ENCODE assay signal across 8 mouse cellular contexts in the genomic region with DNA sequence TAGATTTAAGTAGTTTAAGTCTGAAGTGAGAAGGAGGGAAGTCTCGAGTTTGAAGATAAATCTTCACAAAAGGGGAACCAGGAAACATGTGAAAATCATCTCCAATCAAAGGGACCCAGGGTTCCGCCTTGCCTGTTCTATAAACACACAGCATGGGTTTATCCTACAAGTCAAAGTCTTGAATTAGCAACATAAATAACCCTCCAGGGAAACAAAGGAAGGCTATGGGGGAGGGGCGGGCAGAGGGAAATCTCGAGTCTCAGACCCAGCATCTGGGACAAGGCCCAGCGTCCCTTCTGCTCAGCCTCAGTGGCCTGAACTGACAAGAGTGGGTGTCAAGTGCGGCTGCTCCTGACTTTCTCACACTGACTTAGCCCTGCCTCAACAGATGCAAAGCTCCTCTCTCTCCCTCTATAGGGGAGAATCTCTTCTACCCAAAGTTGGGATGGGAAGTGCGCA.
A peak's percentile ranks its signal among the peaks of the same experiment; 100 is the strongest.
DNase-seq lines count a peak whose midpoint lies in the region; ATAC-seq lines count a peak whose summit lies in the region.

No protein-coding gene starts in this region.

- no peak overlapping the region for H3K27ac ChIP-seq in heart, embryonic 16.5 days (ENCODE audit: low read length)
- H3K27ac ChIP-seq in hindbrain, embryonic 11.5 days (ENCODE audit: low read depth, low read length), result no peak overlapping the region

- H3K9ac ChIP-seq in heart, embryonic 16.5 days (ENCODE audit: low read length), result no peak overlapping the region
- no peak overlapping the region for H3K9ac ChIP-seq in hindbrain, embryonic 11.5 days (ENCODE audit: low read depth, low read length)

- no peak for ATAC-seq in heart, embryonic 16.5 days (replicated peaks; ENCODE audit: extremely low read depth, insufficient read depth, low FRiP score)
- ATAC-seq in hindbrain, embryonic 11.5 days (ENCODE audit: low FRiP score), result peak; percentile 70

- no peaks in the 10 kb centered on the region; the same call in 1 of the 2 replicates for H3K4me1 ChIP-seq in heart, embryonic 16.5 days (ENCODE audit: control insufficient read depth, insufficient read depth, low read length)
- H3K4me1 ChIP-seq in hindbrain, embryonic 11.5 days (replicated peaks; ENCODE audit: control insufficient read depth, insufficient read depth, low read length), result no peaks in the 10 kb centered on the region

- no peak overlapping the region for H3K4me3 ChIP-seq in heart, embryonic 16.5 days (ENCODE audit: low read length)
- H3K4me3 ChIP-seq in hindbrain, embryonic 11.5 days (ENCODE audit: low read depth, low read length), result no peak overlapping the region

- 30% methylated on average over 7 of the region's 7 CpGs for WGBS in heart, embryonic 16.5 days
- WGBS in hindbrain, embryonic 11.5 days, result 21% methylated on average over 7 of the region's 7 CpGs

- H3K4me2 ChIP-seq in heart, embryonic 16.5 days (ENCODE audit: low read depth, low read length), result peak overlapping the region; percentile 5; the same call in 1 of the 2 replicates
- no peak overlapping the region for H3K4me2 ChIP-seq in hindbrain, embryonic 11.5 days (replicated peaks; ENCODE audit: low read depth, low read length)

- no peaks in the 10 kb centered on the region for H3K9me3 ChIP-seq in heart, embryonic 16.5 days (replicated peaks; ENCODE audit: control insufficient read depth, low read length)
- no peaks in the 10 kb centered on the region for H3K9me3 ChIP-seq in hindbrain, embryonic 11.5 days (ENCODE audit: control insufficient read depth, low read length)

- no peaks in the 10 kb centered on the region for H3K36me3 ChIP-seq in heart, embryonic 16.5 days (ENCODE audit: control insufficient read depth, insufficient read depth)
- H3K36me3 ChIP-seq in hindbrain, embryonic 11.5 days (ENCODE audit: control insufficient read depth, insufficient read depth, low read length), result no peaks in the 10 kb centered on the region

- H3K27me3 ChIP-seq in heart, embryonic 16.5 days (ENCODE audit: control insufficient read depth, insufficient read depth, low read length), result no peaks in the 10 kb centered on the region
- no peaks in the 10 kb centered on the region for H3K27me3 ChIP-seq in hindbrain, embryonic 11.5 days (ENCODE audit: control insufficient read depth, insufficient read depth, low read length)

- DNase-seq in heart, adult 9 months (ENCODE audit: low spot score in 2 of 2), result no peak
- DNase-seq in embryo, embryonic 10 days (ENCODE audit: low spot score), result peak; percentile 55
- DNase-seq in hindbrain, embryonic 11.5 days (ENCODE audit: low spot score), result peak; percentile 57
- peak; percentile 86 for DNase-seq in lung, postnatal 10 days
- DNase-seq in thymus, postnatal 0 days (ENCODE audit: low spot score), result no peak
- no peak for DNase-seq in adipocyte (ENCODE audit: low spot score)
- no peak for DNase-seq in right cerebral cortex, postnatal 36 days (ENCODE audit: low spot score in 2 of 2)

Comparison
In these comparisons a context has a peak if more than half of its experiments do, and no peak if none do; other contexts are left out.
1. DNase-seq: peak in embryo, embryonic 10 days (single experiment), hindbrain, embryonic 11.5 days (single experiment) and lung, postnatal 10 days (single experiment); none in heart, adult 9 months (0 of 2), thymus, postnatal 0 days (single experiment), adipocyte (single experiment) and right cerebral cortex, postnatal 36 days (0 of 2).